Mouse (Mus musculus): ENCODE results near the gene Hes3. TPM values are rescaled to one million over a fixed set of nuclear protein-coding genes. Genes with fewer than 3 reads are reported as not detected.

Hes3 gene
- polyA plus RNA-seq, 1 experiment from 2014 or later = not detected

DNA sequence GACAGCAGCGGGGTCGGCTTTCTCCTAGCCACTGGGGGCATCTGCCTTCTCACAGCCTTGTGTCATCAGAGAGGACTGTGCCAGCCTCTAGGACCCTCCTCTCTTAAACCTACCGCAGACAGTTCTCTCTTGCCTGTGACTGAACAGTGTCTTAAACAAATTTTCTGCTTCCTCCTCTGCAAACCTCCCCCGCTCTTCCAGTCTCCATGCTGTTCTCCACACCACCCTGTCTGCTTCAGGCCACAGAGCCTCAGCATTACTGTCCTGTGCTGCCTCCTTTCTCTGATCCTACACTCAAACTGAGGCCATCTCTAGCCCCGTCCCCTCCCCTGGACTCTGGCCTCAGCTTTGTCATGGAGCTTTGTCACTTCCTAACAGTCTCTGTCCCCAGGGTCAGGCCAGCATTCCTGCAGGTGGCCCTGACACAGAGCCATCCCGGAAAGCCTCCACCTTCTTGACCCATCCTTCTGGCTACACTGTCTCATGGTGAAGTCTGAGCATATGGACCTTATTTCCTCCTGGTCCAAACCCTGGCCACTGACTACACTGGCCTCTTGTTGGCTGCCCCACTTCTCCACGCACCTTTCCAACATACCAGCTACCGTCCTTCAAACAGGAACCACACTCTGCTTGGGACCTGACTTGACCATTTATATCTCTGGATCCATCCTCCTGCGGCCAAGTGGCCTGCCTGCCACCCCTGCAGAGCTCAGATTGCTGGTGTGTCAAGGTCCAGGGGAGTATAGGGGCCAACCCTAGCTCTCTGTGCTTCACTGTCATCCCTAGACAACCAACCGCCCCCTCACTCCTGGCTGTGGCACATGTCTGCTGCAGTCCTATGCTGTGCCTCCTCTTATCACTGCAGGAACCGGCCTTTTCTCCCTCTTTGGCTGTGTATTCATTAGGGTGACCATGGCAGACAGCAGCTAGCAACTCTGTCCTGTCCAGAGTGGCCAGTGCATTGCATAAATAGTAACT is 46.6 kb downstream of the Hes3 start:
- ATAC-seq (replicated peaks; ENCODE audit: low FRiP score) = 0 out of 2 replicates have a peak, but pooled peaks have one; percentile 35
- H3K4me3 ChIP-seq (replicated peaks) = no peak overlapping the region
- no peak overlapping the region for H3K9ac ChIP-seq
- no peaks in the 10 kb centered on the region for H3K9me3 ChIP-seq (replicated peaks)
- H3K36me3 ChIP-seq = peaks cover 4% of the 10 kb centered on the region; the same call in 1 of the 2 replicates
- WGBS = 68% methylated on average over 11 of the region's 11 CpGs
- H3K4me1 ChIP-seq = no peaks in the 10 kb centered on the region
- no peak overlapping the region for H3K27ac ChIP-seq
- no peak overlapping the region for H3K4me2 ChIP-seq
- H3K27me3 ChIP-seq = no peaks in the 10 kb centered on the region

DNA sequence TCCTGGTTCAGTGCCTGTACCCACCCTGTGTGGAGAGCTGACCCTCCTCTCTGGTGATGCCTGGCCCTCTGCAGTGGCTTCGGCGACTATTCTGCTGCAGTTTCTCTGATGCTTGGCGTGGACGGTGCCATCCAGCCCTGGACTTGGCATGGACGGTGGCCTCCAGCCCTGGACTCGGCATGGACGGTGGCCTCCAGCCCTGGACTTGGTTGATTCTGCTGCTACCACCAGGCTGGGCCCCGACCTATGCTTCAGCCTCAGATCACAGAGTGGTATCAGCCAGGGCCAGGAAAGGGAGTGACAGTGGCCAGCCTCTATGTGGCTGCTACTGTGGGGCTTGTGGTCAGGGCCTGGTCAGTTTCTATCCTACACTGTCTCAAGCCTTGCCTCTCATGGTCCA is 47.5 kb downstream of the Hes3 start:
- Histone ChIP-seq H3K36me3 (peaks cover 12% of the 10 kb centered on the region; the same call in 1 of the 2 replicates), H3K27me3 (no peaks in the 10 kb centered on the region), H3K4me2 (no peak overlapping the region), H3K9ac (no peak overlapping the region), H3K4me3 (replicated peaks) (no peak overlapping the region), H3K9me3 (replicated peaks) (no peaks in the 10 kb centered on the region), H3K27ac (no peak overlapping the region), H3K4me1 (no peaks in the 10 kb centered on the region)
- 91% methylated on average over 8 of the region's 8 CpGs for WGBS
- ATAC-seq (replicated peaks; ENCODE audit: low FRiP score) = no peak

DNA sequence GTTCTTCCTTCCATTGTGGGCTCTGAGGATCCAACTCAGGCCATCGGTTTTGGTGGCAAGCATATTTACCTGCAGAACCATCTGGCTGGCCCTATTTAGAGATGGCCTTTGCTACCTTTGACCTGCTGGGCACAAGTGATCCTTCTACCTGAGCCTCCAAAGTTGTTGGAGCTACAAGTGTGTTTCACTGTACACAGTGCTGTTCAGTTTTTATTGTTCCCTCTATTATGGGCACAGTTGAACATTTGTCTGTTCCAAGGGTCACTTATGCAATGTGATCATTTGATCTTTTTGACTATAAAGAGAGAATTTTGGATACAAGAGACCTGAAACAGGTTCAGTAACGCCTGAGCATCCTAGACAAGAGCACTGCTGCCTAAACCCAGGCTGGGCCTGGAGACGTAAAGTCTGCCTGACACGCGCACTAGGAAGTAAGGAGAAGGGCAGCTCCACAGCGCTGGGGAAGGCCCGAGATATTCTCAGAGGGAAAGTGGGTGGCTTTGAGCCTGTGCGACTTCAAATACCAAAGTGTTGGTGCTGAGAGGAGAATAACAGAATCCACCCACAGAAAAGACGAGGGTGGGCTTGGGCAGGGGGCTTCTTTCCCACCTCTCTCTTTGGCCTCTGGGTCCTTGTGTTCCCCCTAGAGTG is 48.1 kb downstream of the Hes3 start:
- H3K4me1 ChIP-seq = no peaks in the 10 kb centered on the region
- no peak overlapping the region for H3K4me2 ChIP-seq
- no peak overlapping the region for H3K4me3 ChIP-seq (replicated peaks)
- H3K9me3 ChIP-seq (replicated peaks) = no peaks in the 10 kb centered on the region
- H3K27ac ChIP-seq = no peak overlapping the region
- no peak overlapping the region for H3K9ac ChIP-seq
- ATAC-seq (replicated peaks; ENCODE audit: low FRiP score) = no peak
- H3K36me3 ChIP-seq = peaks cover 12% of the 10 kb centered on the region; the same call in 1 of the 2 replicates
- WGBS = 89% methylated on average over 9 of the region's 9 CpGs
- no peaks in the 10 kb centered on the region for H3K27me3 ChIP-seq

DNA sequence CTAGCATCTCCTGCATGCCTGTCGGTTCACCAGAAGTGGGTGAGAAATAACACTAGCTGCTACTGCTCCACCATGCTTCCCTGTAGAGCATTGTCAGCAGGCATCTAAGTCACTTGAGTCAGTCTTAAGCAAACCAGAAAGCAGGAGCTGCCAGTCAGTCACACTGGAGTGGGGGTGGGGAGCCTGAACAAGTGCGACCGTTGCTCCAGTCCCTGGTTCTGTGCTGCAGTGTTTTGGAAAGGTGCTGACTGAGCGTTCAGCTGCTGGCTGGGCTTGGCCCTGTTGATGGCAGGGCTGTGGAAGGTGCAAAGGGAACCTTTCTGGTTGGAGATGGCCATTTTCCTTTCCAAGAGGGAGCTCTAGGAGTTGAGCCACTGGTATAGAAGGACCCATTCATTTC is 51.5 kb downstream of the Hes3 start:
- no peak for ATAC-seq (replicated peaks; ENCODE audit: low FRiP score)
- no peak overlapping the region for H3K9ac ChIP-seq
- 72% methylated on average over 4 of the region's 4 CpGs for WGBS
- H3K4me1 ChIP-seq = no peaks in the 10 kb centered on the region
- H3K27me3 ChIP-seq = no peaks in the 10 kb centered on the region
- no peaks in the 10 kb centered on the region for H3K9me3 ChIP-seq (replicated peaks)
- H3K4me2 ChIP-seq = no peak overlapping the region
- H3K4me3 ChIP-seq (replicated peaks) = no peak overlapping the region
- H3K36me3 ChIP-seq = peaks cover 20% of the 10 kb centered on the region
- no peak overlapping the region for H3K27ac ChIP-seq

Other genes starting within 250 kb of the Hes3 start
- gene Plekhg5, start 219.2 kb downstream of the Hes3 start, polyA plus RNA-seq (2015; fragmentation: Nextera tagmentation; extraction: Ambion mirVana) = 19.8 and 20.9 TPM in 2 replicates
- 1.5 and 2.4 TPM in 2 replicates for gene Tnfrsf25, start 175.7 kb downstream of the Hes3 start, polyA plus RNA-seq (2015; fragmentation: Nextera tagmentation; extraction: Ambion mirVana)
- gene Espn, start 139.3 kb downstream of the Hes3 start, polyA plus RNA-seq (2015; fragmentation: Nextera tagmentation; extraction: Ambion mirVana) = 25.5 and 28.1 TPM in 2 replicates
- 0.08 and 0.17 TPM in 2 replicates for gene Hes2, start 132.8 kb downstream of the Hes3 start, polyA plus RNA-seq (2015; fragmentation: Nextera tagmentation; extraction: Ambion mirVana)
- 65.6 and 71.7 TPM in 2 replicates for gene Acot7, start 113.5 kb downstream of the Hes3 start, polyA plus RNA-seq (2015; fragmentation: Nextera tagmentation; extraction: Ambion mirVana)
- gene Gpr153, start 17.4 kb downstream of the Hes3 start, polyA plus RNA-seq (2015; fragmentation: Nextera tagmentation; extraction: Ambion mirVana) = 6.2 and 7.8 TPM in 2 replicates
- gene Icmt, start 5.6 kb upstream of the Hes3 start, polyA plus RNA-seq (2015; fragmentation: Nextera tagmentation; extraction: Ambion mirVana) = 22.3 and 28.7 TPM in 2 replicates
- gene Rnf207, start 27.3 kb upstream of the Hes3 start, polyA plus RNA-seq (2015; fragmentation: Nextera tagmentation; extraction: Ambion mirVana) = 1.5 and 2.1 TPM in 2 replicates
- gene Rpl22, start 34.1 kb upstream of the Hes3 start, polyA plus RNA-seq (2015; fragmentation: Nextera tagmentation; extraction: Ambion mirVana) = 387 and 455 TPM in 2 replicates
- 0.13 and 0.32 TPM in 2 replicates for gene Chd5, start 47.0 kb upstream of the Hes3 start, polyA plus RNA-seq (2015; fragmentation: Nextera tagmentation; extraction: Ambion mirVana)
- 4.1 and 4.9 TPM in 2 replicates for gene Nphp4, start 185.0 kb upstream of the Hes3 start, polyA plus RNA-seq (2015; fragmentation: Nextera tagmentation; extraction: Ambion mirVana)
- 5.9 and 6.3 TPM in 2 replicates for gene Kcnab2, start 186.2 kb upstream of the Hes3 start, polyA plus RNA-seq (2015; fragmentation: Nextera tagmentation; extraction: Ambion mirVana)

Data from kidney, embryonic 15.5 days (tissue).